Mouse (Mus musculus): ENCODE measurements around the gene Stkld1.

GRCm38 (mm10) chr2:26960756-26961155 lies 26.9 kb downstream of the Stkld1 start:
- TF ChIP-seq CTCF (IDR thresholded peaks at IDR 0.05; ENCODE audit: low read depth, low read length) (peak; percentile 16; the same call in 1 of the 2 replicates), TAL1 (conservative IDR thresholded peaks at IDR 0.05; ENCODE audit: low read depth, low read length) (no peak), GATA1 (IDR thresholded peaks at IDR 0.05; ENCODE audit: borderline replicate concordance, low read length) (no peak), GATA2 (IDR thresholded peaks at IDR 0.05; ENCODE audit: borderline replicate concordance, low read depth, low read length) (no peak), POLR2AphosphoS5 (IDR thresholded peaks at IDR 0.05; ENCODE audit: insufficient replicate concordance, low read depth, low read length) (no peak)

Data from G1E (cell line).